Mouse (Mus musculus): ENCODE results near the gene Slc9c1. TPM values are rescaled to one million over a fixed set of nuclear protein-coding genes. Genes with fewer than 3 reads are reported as not detected.

Slc9c1 gene
- total RNA-seq, 2 experiments from 2014 or later: not detected

DNA sequence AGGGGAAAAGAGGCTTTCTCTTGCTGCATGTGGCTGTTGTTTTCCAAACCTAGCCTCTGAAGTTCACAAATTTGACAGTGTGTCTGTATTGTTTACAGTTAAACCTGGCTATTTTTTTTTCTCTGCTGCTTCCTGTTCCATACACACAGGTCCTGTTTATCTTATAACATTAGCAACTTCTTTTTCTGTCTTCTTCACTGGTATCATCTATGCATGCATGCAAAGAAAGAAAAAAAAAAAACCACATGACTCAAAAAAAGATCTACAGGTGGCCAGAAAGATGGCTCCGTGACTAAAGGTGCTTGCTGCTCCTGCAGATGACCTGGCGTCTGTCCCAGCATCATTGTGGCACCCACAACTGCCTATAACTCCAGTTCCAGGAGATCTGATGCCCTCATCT is 90.2 kb downstream of the Slc9c1 start:
- no peak for DNase-seq

DNA sequence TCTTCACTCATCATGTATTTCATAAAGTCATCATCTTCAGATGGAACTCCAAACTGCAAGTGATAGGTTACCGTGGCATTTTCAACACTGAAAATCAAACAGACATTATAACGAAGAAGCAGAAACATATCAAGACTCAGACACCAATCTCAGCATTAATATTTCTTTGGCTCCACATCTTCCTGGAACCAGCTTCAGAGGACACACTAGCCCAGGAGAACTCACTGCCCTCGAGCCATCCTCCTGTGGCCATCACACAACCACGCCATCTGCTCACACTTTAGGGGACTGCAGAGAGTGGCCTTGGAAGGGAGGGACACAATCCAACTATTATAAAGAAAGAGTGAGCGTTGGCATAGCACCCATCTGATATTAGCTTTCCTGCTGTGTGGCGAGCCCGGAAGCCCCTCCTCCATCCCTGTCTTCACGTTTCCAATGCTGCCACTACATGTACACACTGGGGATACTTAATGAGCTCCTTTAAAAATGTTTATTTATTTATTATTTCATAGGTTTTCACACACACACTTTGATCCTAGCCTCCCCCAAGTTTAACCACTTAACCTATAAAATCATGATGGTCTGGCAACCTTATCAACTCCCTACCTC is 94.5 kb downstream of the Slc9c1 start:
- DNase-seq: no peak

DNA sequence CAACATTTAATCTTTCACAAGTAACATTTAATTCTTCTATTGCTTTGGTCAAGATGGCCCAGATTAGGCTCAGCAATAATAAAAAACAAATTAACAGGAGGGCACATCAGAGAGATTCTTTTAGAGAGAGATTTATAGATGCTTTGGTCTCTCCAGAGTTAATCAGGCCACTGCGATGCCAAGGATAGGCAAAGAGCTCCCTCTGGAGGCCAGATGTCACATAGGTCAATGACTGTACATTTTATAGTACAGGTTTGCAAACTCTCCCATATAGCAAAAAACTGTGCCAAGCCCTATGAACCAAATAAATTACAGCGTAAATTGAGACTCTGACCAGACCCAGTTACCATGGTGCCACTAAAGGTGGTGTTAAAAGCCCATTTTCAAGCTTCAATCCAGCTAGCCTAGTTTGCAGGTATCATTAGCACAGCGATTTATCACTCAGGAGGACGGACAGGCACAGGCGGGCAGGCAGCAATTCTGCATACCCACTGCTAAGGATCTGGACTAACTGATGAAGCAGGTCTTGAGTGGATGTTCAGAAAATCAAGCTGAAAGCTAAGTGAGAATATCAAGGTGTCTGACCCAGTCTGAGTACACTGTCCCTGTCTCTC is 95.3 kb downstream of the Slc9c1 start:
- peak; percentile 22 to 36 for DNase-seq

GRCm38 (mm10) chr16:45632420-45632819 is 97.3 kb downstream of the Slc9c1 start:
- DNase-seq: no peak

DNA sequence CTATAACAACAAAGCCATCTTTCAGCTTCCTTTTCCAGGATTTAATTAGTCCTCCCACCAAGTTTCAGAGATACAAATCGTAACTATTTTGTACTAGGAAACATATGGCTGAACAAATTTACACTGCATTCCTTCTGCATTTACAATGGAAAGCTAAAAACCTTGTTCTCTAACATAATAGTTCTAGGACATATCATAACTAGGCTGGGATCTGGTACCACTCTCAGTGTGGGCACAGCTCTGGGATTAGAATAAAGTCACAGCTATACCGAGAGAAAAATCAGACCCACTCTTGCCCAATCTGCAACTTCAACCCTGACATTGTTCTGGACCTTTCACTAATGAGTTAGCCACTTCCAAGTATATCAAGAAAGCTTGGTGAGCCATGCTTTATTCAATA is 100.7 kb downstream of the Slc9c1 start:
- no peak for DNase-seq

- no peak for DNase-seq
These were observed 105.1 kb downstream of the Slc9c1 start for GRCm38 (mm10) chr16:45640070-45640762.

DNA sequence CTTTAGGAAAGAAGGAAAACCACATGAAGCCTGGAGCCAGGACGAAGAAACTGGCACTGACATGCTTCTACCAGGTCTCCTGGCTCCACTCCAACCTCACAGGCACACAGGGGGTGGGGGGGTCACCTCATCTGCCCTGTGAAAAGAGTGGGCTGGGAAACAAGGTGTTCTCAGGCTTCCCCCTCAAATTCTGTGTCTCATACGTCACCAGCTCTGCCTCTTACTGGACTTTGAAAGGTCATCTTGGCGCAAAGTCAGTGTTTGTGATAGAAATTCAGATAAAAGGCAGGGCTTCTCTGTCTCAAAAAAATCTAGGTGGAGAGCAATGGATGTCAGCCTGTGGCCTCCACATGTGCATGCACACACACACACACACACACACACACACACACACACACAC is 106.2 kb downstream of the Slc9c1 start:
- no peak for DNase-seq

- no peak for DNase-seq
These were observed 108.8 kb downstream of the Slc9c1 start for GRCm38 (mm10) chr16:45643944-45644343.

DNA sequence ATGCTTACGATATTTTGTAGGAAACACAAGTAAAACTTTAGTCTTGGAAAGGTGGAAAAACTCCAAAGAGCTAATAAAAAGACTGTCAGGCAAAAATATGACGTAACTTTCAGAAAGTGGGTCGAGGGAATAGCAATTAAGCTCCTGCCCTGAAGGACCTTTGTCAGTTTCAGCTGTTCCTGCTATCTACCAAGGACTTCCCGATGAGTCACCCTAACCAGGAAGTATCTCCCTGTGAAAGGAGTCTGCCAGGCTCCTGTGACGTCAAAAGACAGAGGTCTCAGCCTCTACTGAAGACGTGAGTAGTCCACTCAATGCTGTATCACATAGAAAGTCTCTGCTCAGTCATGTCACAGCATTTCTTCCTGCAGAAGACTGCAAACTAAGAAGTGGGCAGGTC is 109.3 kb downstream of the Slc9c1 start:
- DNase-seq: no peak

DNA sequence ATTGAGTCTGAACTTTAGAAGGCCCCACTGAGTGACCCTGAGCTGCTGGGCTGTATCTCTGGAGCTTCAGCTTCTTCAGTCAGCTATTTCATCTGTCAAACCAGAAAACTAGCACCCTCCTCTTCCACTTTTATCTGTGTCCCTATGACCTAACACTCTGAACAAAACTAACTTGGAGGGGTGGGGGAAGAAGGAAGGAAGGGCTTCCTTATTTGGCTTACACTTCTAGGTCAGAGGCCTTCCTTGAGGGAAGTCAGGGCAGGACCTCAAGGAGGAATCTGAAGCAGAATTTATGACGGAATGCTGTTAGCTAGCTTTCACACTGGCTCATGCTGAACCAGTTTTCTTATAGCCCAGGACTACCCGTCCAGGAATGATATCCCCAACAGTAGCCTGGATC is 116.4 kb downstream of the Slc9c1 start:
- no peak for DNase-seq

DNA sequence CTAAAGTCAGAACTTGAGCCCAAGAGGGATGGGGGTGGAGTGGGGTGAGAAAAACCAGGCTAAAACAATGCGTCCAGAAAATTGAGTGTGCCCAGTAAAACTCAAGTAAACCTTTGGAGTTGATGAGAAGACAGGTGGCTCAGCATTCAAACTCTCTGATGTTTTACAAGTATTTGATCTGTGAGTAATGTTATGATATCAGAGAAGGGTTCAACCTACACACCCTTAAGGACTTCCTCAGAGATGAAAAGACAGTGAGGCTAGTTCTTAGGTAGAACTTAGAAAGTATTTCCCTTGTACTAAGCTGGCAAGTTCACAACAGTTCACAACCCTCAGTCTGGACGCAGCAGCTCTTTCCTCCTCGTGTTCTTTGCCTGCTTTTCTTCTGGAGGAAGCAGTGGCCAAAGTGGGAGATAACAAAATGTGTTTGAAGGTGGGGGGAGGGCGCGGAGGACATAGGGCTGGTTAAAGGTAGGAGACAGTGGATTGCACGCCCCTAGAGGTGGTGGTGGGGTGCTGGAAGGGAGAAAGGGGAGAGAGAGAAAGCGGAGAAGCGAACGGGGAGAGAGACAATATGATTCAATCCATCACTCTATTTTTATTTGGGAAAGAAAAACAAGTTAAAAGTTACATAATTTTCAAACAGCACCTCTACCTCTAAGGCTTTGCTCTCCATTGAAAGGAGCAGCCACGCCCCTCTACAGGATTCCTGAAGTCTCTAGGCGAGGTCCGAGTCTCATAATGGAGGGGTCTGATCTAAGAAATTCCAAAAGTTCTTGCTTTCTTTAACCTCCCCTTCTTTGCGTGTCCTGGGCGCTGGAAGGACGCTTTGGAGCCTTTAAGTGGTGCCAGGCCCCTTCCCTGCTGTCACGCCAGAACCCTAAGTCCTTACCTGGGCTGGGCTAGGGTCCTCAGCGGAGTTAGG is 118.2 kb downstream of the Slc9c1 start:
- DNase-seq: no peak

GRCm38 (mm10) chr16:45653934-45654332 is 118.8 kb downstream of the Slc9c1 start, which contains the start of gene BC016579:
Gene BC016579, minus strand, starts transcription at chr16:45654068.
- DNase-seq: no peak

DNA sequence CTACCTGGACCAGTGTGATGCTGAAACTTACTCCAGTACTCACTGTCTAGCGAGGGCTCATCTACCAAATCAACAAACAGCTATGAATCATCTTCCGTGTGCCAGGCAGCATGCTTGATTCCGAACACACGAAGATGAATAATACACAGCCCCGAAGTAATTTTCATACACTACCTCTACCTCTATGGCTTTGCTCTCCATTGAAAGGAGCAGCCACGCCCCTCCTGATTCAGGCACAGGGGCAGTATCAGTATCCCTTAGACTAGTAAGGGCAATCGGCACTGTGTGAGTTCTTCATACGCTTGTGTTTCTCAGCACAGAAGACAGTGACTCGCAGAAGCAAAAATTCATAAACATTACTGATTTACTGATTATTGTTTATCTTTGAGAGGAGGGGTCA is 119.4 kb downstream of the Slc9c1 start:
- no peak for DNase-seq

Other genes with a start within 250 kb of the Slc9c1 start
- gene Cd200, start 126.3 kb upstream of the Slc9c1 start, total RNA-seq (2021): 10 to 100 TPM; 75.4 TPM
- gene Gm609, start 42.3 kb upstream of the Slc9c1 start, total RNA-seq (2021): under 1 TPM in 1 of 2 experiments, not detected in 1; 0.17 TPM
- not detected for gene Gm17783, start 3.3 kb upstream of the Slc9c1 start, total RNA-seq (2021)
- not detected for gene Gcsam, start 75.1 kb downstream of the Slc9c1 start, total RNA-seq (2021)
- gene BC016579, start 118.8 kb downstream of the Slc9c1 start, total RNA-seq (2021): under 1 TPM; 0.20 to 0.28 TPM
- 1 to 10 TPM in 1 of 2 experiments, under 1 TPM in 1; 0.67 to 1.9 TPM for gene Tmprss7, start 158.3 kb downstream of the Slc9c1 start, total RNA-seq (2021)
- gene Tagln3, start 189.3 kb downstream of the Slc9c1 start, total RNA-seq (2021): 100 to 1,000 TPM; 244 to 276 TPM
- 10 to 100 TPM; 19.1 to 21.6 TPM for gene Abhd10, start 207.6 kb downstream of the Slc9c1 start, total RNA-seq (2021)